Mouse (Mus musculus): ENCODE results near the gene Coro1c.

Gene Coro1c

DNA sequence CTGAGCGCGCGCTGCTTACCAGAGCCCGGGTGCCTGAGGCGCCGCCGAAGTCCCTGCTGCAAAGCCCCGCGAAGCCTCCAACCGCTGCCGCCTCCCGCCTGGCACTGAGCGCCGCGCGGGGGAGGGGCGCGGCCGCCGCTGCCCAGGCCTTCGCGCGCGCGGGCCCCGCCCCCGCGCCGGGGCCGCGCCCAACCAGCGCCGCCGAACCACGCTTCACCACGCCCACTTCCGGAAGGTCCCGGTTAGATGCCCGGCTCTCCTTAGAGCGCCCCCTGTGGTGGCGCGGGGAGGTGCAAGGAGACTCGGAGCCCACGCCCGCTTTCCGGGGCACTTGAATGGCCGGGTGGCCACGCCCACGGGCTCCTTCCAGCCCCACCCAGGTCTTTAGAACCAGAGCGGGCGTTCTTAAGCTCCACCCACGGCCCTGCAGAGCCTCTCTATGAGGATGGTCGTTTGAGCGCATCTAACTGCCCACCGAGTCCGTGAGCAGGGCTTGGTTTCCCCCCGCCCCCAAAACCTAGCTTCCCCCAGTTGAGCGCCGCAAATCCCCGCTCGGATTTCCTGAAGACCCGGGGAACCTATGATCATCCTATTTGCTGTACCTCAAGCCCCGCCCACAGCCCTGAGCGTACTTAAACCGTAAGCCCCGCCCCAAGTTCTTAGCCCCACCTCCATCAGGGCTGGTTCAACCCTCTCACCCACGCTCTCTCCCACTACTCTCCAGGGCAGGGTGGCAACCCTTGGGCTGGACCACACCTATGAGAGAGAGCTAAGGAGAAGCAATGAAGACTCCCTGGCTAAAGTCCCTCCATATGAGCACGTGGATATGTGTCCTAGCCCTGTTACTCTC is at the start of gene Coro1c:
TSS of gene Coro1c (minus strand) at position 167 of the 850 bp plus-strand sequence.
- peak; percentile 98 for DNase-seq (ENCODE audit: low read depth)

DNA sequence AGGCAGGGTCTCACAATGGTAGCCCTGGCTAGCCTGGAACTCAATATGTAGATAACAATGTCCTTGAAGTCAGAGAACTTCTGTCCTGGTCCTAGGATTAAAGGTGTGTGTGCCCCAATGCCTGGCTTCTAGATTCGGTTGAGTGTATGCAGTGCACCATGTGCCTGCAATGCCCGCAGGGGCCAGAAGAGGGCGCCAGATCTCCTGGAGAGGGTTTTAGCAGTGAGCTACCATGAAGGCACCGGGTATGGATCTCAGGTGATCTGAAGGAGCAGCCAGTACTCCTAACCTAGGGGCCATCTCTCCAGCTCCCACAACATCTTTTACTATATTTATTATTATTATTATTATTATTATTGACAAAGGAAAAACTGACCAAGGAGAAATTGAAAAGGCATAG is 48.0 kb upstream of the Coro1c start:
- peak; percentile 85 for DNase-seq (ENCODE audit: low read depth)

DNA sequence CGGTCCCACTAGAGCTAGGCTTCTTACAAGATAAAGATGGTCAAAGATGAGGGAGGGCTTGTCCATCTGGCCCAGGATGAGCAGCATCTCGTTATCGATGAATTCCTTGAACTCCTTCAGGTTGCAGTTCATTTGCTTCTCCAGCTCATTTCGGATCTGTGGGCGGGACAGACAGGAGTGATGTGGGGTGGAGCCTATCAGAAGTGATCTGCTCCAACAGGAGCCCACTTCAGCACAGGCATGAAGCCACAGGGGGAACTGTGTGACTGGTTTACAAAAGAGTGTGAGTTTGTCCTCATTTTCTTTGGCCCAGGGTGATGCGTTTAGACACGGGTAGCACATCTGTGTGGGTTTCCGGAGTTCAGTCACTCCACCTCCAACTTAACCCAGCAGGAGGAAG is 47.1 kb upstream of the Coro1c start:
- peak; percentile 34 for DNase-seq (ENCODE audit: low read depth)

DNA sequence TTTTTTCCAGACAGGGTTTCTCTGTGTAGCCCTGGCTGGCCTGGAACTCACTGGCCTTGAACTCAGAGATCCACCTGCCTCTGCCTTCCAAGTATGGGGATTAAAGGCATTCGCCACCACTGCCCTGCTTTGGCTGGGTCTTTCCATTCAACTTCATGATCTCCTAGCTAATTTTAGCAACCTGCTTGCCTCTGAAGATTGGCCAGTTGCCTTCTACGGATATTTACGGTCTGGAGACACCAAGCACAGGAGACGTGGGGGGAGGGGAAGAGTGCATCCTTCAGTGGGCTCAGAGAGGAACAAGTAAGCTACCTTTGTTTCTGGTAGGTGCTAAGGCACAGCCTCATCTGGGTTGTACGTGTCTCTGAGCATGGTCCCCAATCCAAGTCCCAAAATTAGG is 46.7 kb upstream of the Coro1c start:
- no peak for DNase-seq (ENCODE audit: low read depth)

DNA sequence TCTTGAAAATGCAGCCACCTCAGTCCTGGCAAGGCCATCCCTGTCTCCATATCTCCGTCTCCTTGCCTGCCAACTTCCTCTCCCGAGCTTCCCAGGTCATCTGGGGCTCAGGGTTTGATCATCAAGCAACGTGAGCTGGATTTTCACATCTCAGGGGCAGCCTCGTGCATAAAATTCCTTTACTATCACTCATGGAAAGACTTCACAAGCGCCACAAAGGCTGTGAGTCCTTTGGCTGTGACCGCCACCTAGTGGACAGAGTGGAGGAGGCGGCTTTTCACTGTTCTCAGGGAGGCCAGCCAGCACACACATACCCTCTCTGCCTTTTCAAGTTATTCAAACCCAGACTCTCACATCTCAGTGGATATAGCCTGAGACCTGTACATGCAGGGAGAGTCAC is 45.9 kb upstream of the Coro1c start:
- DNase-seq (ENCODE audit: low read depth) = peak; percentile 86

DNA sequence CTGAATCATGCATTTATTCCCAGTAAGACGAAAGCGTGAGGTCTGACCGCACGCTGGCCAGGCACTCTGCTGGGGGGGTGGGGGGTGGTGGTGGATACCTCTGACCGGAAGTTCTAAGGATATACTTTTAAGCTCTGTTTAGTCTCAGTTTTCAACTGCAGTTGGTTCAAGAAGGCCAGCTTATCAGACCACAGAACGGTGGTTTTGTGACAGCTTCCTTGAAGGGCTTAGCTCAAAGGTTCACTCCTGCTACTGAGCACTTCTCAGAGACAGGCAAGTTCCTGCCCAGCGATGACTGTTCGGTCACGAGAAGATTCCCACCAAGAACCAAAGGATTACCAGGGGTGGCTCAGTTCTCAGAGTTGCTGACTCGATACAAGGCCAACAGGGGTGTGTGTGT is 44.0 kb upstream of the Coro1c start:
- peak; percentile 99 for DNase-seq (ENCODE audit: low read depth)

DNA sequence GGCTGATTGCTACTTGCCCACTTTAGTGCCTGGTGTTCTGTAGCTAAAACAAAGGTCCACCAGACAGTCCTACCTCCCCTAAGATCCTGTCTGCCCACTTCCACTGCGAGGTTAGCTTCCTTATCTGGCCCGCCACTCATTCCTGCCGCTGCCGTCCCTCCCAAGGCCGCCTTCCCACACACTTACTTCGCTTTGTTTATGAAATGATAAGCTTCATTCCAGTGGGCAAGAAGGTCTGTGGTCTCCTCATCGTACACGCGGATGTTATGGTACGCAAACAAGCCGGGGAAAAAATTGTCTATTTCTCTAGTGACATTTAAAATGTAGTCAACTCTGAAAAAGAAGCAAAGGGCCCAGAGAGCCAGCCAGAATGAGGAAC is 43.1 kb upstream of the Coro1c start:
- peak; percentile 88 for DNase-seq (ENCODE audit: low read depth)

DNA sequence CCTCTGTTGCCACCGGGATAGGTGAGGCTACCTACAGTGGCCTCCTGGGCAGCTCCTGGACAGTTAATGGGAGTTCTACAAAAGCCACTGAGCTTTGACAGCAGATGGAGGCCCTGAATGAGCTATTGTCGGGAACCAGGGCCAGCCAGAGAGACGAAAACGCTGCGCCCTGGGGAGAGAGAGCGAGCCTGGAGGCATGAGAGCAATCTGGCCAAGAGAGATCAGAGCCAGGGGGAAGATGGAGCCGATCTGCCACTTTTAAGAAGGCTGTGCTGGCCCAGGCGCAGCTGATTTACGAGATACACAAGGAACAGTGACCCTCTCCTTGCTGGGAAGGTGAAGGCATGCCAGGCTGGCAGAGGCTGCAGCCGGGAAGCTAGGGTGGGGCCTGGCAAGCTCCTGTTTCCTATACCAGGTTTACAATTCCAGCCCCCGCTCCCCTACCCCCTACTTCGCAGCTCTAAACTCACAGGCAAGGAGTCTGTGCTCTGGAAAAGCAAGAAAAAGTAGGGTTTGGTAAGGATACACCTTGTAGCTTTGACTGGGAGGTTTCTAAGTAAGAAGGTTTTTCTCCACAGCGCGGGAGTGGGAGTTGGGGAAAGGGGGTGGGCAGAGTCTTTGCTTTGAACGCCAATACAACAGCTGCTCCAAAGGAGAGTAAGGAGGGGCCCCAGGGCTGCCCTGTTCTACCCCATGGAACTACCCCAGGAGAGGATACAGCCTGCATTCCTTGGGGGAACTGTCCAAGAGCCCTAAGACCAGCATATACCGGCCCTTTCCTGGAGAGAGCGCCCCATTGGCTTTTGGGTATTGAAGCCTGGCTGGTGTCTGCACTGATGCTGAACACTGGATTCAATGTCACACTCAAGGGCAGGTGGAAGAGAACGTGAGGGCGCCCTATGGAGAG is 42.5 kb upstream of the Coro1c start:
- no peak for DNase-seq (ENCODE audit: low read depth)

DNA sequence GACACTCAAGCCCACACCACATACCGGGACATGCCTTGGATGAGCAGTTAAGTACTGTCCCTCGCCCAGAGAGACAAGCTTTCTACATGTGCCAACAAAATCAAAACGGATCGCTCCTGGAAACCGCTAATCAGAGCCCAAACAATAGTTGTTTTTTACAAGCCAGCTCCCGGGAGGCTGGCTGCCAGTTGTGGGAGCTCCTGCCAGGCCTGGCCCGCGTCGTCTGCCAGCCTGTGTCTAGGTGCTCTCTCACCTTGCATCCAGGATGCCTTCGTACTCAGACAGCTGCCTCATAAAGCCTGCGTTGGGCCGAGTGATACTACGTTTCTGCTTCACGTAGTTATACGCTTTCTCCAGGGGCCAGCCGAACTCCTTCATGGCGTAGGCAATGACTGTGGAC is 41.6 kb upstream of the Coro1c start:
- no peak for DNase-seq (ENCODE audit: low read depth)

DNA sequence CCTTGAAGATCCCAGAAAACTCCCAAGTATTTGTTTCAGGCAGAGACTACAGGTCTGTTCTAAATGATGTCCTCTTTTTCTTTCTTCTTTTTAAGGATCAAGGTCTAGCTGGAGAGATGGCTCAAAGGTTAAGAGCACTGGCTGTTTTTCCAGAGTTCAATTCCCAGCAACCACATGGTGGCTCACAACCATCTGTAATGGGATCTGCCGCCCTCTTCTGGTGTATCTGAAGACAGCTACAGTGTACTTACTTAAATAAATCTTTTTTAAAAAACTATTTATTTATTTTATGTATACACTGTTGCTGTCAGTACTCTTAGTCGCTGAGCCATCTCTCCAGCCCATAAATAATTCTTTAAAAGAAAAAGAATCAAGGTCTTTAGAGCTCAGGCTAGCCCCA is 38.7 kb upstream of the Coro1c start:
- peak; percentile 42 for DNase-seq (ENCODE audit: low read depth)

DNA sequence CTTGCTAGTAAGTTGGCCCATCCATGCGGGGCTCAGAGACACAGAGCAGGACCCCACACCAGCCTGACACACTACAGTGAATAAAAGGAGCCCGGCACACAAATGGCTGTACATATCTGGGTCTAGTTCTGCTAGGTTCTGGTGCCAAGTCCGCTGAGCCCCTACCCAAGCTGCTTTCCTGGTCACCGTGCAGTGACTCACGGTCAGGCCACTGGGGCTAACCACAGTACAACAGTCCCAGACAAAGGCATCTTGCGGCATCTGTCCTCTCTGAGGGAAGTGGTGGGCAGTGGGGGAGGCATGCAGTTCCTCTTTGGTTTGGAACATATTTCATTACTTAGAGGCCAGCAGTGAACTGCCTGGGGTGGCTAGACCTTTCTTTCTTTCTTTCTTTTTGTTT is 36.6 kb upstream of the Coro1c start:
- peak; percentile 94 for DNase-seq (ENCODE audit: low read depth)

DNA sequence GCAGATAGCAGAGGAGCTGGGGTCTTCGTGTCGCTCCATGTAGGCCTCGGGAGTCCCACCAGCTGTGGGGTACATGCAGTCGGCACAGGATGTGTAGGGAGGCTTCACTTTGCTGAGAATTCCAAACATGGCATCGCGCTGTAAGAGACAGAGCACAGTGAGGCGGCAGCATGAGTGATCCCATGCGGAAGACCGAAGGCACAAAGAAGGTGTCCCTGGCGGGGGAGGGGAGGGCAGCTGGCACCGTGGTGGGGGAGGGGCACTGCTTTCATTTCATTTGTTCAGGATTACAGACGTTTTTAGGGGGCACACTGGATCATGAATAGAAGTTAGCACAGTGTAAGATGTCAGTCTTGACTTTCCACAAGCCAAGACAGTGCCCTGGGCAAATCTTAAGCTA is 34.8 kb upstream of the Coro1c start:
- no peak for DNase-seq (ENCODE audit: low read depth)

DNA sequence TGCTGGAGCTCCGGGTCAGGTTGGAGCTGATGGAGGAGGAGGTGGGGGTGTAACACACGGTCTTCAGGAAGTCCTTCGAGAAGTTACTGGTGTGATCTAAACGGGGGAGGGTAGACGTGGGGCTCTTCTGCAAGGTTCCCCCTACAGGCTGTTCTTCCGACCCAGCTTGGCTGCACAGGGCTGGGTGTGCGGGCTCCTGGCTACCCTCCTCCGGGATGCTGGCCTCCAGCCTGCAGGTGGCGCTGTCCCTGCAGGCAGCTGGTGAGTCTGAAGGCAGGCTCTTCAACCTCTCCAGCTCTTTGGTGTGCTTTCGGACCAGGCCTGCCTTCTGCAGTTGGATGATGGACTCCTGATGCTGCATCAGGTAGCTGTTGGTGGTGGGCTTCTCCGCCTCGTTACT is 34.0 kb upstream of the Coro1c start:
- peak; percentile 55 for DNase-seq (ENCODE audit: low read depth)

DNA sequence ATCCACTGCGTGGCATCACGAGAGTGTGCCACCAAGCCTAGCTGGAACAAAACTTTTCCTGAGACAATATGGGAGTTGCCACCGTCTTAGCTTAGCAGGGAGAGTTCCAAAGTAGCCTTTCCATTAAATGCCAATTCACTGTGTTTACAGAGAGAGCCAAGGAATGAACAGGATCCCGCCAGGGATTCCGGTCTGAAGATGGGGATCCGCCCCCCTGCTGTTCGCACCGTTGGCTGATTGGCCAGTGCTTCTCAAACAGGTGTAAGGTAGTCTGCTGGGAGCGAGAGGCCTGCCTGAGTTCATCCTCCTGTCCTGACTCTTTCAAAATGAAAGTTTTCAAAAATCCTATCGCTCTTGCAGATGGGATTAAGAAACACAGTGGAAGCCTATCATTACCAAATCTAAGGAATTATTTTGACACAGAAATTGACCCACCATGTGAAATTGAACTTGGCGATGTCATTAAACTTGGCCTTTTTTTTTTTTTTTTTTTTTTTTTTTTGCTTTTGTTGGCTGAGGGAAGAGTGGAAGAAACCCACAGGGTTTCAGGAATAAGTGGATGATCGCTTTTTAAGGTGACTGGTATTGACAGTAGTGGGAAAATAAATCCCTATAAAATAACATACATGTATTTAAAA is 30.8 kb upstream of the Coro1c start:
- DNase-seq (ENCODE audit: low read depth) = no peak

DNA sequence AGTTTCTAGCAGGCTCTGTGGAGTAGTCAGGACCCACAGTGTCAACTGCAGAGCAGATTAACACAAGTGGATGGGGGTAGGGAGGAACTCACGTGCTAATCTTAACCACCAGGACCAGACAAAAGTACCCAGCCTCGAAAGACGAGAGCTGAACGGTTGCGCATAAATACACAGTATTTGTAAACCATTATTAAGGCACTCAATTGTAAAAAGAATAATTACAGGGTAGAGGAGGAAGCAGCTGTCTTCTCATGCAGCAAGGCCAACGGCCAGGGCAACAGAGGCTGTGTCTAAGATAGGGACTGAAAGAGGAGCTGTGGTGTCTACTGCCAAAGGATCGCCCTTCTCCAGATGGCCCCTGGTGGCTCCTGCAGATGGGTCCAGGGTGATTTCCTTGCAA is 29.1 kb upstream of the Coro1c start:
- DNase-seq (ENCODE audit: low read depth) = peak; percentile 27

DNA sequence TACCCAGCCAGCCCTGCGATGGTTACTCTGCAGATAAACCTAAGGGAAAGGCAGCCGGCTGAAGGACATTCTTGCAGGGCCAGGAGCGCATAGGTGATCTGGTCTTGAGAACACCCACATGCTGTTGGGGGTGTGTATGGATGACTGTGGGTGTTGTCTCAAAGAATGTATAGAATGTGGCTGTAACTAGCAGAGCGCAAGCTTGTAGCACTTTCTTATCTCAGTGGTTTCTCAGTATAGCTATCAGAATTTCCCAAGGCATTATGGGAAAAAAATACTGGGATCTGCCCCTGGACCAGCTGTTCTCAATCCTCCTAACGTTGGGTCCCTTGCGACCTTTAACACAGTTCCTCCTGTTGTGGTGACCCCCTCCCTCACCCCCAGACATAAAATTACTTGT is 25.3 kb upstream of the Coro1c start:
- no peak for DNase-seq (ENCODE audit: low read depth)

DNA sequence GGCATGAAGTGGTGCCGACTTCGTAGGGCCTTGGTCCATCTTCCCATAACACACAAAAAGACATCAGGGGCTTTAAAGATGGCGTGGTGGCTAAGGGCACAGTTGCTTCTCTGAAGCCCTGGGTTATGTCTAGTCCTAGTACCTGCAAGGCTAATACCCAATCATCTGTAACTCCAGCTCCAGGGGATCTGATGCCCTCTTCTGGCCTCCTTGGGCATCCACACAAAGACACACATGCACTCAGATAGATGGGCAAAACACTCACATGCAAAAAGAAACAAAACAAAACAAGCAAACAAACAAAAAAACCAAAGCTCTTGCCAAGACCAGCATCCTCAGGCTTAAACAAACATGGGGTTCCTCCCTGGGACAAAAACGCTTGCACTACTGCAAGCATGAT is 24.9 kb upstream of the Coro1c start:
- peak; percentile 51 for DNase-seq (ENCODE audit: low read depth)

DNA sequence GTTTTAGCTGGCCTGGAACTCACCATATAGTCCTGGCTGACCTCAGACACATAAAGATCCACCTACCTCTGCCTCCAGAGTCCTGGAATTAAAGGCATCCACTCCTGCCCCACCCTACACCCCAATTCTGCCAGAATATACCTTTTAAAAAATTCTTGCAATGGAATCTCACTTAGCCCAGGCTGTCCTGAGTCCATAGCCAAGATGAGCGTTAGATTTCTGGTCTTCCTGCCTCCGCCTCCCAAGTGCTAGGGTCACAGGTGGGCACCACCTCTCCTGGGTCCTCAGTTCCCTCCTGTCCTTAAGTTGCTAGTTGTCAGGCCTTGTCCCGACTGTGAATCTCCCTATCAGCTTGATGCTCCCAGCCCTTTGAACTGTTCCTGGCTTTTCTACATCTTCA is 23.8 kb upstream of the Coro1c start:
- no peak for DNase-seq (ENCODE audit: low read depth)

DNA sequence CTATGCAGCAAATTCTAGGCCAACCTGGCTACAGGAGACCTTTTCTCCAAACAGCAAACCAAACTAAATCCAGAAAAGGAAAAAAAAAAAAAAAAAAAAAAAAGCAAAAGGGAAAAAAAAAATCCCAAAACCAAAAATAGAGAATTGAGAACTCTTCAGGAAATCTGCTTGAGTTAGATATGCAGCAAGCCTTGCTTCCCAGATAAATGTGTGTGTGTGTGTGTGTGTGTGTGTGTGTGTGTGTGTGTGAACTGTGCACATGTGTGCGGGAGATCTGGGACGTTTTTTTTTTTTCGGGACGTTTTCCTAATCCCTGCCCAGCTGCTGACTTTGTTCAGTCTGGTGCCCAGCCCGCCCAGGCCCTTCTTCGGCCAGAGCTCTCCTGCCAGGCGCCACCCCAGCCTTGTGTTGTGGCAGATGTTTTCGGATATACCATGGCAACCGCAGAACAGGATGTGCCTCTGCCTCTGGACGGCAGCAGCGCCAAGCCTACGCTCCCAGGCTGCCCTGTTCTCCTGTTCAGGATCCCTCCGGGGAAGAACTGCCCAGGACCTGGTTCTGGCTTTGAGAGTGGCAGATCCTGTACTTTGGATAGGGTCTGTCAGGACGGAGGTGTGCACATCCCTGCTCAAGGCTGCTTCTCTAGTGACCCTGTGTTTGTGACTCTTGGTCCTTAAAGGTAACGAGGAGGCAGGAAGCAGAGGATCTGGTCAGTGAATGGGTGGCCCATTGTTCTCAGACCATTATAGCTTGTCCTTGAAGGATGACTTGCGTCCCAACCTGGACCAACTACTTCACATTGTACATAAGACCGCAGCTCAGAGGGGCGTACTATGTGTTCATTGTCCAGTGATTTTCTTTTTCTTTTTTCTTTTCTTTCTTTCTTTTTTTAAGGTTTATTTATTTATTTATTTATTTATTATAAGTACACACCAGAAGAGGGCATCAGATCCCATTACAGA is 22.4 kb upstream of the Coro1c start:
- DNase-seq (ENCODE audit: low read depth) = peak; percentile 86

DNA sequence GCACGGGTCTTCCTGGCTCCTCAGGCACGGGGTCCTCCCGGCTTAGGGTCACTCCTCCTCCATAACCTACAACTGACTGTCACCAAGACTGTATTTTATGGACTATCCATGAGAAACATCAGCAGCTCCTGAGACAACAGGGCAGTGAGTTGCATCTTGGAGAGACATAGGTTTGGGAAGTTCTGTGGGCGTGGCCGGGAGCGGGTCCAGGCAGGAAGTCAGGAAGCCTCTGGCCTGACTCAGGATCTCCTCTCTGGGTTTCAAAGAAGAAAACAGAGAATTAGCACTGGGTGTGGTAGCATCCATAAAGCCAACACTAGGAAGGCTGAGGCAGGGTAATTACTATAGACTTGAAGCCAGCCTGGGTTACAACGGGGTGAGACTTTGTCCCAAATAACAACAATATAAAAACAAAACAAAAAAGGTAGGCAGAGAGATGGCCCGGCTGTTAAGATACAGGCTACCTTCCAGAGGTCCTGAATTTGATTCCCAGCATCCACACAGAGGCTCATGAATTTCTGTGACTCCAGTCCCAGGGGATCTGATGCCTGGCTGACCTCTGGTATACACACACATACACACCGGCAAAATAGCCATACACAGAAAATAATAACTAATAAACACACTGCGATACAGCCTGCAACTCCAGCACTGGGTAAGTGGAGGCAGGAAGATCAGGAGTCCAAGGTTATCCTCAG is 21.5 kb upstream of the Coro1c start:
- no peak for DNase-seq (ENCODE audit: low read depth)

DNA sequence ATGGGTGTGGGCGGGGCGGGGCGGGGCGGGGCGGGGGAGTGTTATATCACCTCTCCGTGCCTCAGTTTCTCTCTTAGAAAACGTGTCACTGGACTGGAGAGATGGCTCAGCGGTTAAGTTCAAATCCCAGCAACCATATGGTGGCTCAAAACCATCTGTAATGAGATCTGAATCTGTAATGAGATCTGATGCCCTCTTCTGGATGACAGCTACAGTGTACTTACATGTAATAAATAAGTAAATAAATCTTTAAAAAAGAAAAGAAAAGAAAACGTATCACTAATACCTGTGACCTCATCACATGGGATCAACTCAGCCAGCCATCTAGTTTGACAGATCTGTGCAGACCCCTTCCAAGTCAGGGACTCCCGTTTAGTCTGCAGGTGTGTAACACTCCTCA is 21.0 kb upstream of the Coro1c start:
- peak; percentile 28 for DNase-seq (ENCODE audit: low read depth)

All from 416B (cell line).